Mouse (Mus musculus) c-Kit-positive CD71-positive TER-119-negative erythroid progenitor cells, embryonic 14.5 days (primary cell): ENCODE results near the gene Mnd1.

Experiments
- DNase-seq: peaks from one replicate; pipeline ENCODE4 v3.0.0-alpha.2; 2013; ENCODE audit warnings: low read depth

Mnd1 gene

DNA sequence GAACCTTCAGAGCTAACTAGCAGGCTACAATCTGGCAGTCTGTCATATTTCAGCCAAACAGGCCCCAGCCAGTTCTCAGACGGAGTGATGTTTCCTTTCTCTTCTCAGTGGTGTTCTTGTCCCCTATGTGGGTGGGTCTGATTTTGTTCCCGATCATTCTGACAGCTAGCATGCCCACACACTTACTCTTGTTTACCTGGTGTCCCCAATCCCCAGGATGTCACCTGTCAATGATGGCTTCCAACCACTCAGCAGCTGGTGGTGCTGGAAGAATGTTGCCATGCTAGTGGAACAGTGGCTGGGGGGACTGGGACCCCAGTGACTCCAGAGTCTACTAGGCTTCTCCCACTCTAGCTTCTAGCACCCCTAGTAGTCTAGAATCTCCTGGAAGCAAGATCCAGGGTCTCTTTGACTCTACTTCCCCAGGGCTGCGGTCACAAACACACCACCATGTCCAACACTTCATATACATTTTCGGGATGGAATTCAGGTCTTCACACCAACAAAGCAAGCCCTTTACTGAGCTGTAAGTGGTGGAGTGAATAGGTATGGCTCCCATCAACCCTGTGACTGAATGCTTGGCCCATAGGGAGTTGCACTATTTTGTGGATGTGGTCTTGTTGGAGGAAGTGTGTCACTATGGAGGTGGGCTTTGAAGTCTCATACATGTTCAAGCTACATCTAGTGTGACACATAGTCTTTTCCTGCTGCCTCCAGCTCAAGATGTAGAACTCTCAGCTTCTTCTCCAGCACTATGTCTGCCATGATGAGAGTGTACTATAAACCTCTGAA lies 2.2 kb upstream of the Mnd1 start:
- no peak for DNase-seq

DNA sequence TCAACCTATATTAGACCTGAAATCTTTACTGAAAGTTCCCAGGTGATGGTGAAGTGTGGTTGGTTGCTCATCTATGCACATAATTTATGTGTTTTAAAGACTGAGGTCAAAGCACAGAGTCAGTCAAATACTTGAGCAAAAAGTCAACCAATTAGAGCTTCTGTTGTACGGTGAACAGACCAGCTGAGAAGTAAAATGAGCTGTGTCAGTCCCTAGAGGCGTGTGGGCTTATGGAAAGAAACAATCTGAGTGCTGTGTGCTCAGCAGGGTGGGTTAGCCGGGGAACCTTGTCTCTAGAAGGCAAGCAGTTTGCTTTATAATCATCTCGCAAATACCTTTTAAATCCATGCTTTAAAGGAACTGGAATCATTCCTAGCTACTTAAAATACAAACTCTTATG lies 1.4 kb upstream of the Mnd1 start:
- DNase-seq: no peak

DNA sequence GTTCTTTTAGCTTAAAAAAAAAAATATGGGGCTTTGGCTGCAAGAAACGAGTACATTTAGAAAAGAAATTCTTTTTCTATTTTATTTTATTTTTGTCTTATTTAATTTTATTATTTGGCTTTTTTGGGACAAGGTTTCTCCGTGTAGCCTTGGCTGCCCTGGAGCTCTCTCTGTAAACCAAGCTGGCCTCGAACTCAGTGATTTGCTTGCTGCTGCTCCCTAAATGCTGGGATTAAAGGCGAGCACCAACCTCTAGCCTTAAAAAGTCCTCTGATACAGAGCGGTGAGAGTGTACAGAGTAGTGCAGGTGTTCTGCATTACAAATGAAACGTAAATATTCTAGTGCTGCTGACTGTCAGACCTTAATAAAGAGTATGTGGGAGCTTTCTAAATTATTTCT lies 519 bp upstream of the Mnd1 start:
- no peak for DNase-seq

DNA sequence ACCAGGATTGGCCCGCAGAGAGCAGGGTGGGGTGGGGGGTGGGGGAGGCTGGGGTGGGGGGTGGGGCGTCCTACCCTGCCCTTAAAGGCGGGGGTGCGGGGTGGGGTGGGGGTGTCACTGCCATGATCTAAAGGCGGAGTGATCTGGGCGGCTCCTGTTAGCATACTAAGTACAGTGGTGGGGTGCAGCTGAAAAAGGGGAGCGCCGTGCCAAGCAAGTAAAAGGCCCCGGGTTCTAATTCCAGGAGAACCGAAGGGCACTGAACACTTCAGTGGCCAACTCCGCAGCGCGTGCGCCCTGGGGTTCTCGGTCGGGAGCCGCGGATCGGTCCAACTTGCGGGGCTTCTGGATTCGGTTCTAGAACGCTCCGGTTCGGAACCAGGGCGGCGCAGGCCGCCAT lies 440 bp downstream of the Mnd1 start:
- peak; percentile 59 for DNase-seq

DNA sequence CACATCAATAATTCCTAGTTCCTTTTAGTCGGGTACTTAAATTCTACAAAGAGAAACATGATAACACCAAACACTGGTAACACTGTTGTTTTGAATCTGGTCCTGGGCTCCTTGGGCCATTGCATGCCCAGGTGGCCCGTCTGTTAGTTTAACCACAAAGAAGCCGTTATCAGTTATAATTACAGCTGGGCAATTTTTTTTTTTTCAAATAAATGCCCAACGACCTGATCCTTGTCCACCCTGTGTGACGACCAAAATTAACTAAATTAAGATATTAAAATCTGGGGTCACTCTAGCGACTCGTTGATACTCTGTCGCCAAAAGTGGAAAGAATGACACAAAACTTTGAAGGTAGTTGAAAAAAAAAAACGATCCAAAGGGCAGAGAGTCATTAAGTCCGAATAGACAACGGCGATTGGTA lies 855 bp downstream of the Mnd1 start:
- peak; percentile 27 for DNase-seq

DNA sequence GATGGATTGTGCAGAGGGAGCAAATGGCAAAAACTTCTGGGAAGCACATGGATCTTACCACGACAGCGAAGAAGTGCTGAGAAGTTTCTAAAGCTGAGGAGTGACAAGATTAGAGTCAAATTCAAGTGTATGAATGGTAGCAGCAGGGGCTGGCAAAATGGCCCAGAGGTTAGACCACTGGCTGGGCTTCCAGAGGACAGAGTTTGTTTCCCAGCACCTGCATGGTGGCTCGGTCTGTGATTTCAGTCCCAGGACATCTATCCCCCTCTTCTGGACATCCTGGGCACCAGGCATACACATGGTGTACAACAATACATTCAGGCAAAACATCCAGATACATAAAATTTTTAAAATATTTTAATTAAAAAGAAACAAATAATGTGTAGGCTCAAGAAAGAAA lies 5.8 kb downstream of the Mnd1 start:
- no peak for DNase-seq

DNA sequence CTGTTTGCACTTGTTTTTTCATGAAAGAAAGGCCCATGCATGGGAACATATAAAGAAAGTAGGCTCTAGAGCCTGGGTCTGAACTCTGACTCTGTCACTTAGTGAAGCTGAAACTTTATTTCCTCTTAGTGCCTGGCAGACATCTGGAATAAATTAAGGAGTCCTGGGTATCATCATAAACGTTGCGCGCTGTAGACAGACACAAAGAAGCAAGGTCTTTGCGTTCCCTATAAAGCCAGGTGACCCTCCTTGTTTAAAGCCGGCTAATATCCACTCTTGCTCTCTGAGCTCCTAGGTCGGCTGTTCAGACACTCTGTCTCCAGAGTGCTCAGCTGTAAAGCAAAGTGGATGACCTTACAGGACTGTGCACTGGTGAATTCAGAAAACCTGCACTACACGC lies 14.6 kb downstream of the Mnd1 start:
- no peak for DNase-seq

DNA sequence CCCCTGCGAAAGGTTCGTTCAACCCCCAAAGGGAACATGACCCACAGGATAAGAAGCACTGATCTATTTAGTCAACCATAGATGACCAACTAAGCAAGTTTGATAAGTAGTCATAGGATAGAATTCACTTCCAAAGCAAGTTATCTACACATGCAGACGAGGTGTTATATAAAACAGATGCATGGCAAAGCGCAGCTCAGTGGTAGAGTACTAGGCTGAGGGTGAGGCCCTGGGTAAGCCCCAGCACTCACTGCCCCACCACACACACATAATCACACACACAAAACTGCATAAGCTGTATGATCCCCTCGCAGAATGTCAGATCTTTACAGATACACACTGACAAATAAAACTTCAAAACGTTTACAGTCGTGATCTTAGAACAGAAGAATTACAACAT lies 19.1 kb downstream of the Mnd1 start:
- peak; percentile 20 for DNase-seq

DNA sequence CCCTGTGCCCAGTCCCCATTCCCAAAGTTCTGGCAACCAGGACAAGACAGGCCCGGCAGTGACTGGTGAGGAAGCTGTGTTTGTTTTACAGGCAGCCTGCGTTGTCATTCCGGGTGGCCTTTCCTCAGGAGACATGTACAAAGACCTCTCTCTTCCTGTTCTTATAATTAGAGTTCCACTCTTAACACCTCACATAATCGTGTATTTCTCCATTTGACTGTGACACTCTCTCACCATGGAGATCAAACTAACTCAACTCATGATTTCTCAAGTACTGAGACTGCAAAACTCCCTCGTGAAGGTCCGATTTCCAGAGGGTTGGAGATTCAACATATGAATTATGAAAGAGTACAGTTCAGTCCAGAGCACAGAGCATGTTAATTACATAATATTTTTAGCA lies 19.7 kb downstream of the Mnd1 start:
- DNase-seq: peak; percentile 7

DNA sequence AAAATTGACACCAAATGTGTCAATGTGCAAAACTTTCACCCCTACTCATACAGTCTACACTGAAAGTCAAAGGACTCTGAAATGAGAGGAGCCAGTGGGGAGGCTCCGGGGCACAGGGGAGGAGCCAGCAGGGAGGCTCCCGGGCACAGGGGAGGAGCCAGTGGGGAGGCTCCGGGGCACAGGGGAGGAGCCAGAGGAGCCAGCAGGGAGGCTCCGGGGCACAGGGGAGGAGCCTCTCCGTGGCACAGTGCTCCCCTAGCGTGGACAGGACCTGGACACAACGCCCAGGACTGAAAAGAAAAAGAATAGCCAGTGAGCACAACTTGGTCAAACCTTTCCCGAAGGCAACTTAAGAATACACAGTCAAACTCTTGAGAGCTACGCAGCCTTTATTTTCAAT lies 20.2 kb downstream of the Mnd1 start:
- peak; percentile 71 for DNase-seq

DNA sequence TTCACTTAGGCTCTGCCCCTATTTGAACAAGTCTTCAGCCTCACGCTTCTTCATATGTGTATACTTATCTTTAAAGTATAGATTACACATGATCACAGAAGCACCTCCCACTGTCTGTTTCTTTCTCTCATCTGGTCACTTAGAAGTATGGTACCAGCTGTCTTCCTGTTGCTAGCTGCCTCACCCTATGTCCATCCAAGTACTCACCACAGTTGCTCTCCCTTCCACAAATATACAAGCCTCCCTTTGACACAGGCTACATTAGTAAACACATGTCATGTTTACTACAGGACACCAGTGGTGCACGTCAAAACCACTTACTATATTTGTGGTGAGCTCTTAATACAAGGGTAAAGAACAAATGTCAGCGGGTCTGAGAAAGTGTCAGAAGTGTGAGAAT lies 24.2 kb downstream of the Mnd1 start:
- DNase-seq: no peak

DNA sequence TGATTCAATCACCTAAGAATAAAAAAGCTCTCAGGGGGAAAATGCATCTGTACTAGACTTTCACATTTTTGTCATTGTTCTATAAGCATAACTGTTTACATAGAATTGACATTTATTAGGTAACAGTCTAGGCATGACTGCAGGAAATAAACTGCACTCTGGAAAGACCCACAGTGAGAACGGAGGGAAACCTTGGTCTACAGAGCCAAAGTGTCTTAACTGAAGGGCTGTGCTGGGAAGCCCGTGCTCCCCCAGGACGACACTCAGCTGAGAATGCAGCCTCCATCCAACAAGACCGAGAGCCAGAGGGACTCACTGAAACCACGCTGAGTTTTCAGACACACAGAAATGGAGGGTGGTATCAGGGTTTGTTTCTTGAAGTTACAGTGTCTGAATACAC lies 24.8 kb downstream of the Mnd1 start:
- no peak for DNase-seq

DNA sequence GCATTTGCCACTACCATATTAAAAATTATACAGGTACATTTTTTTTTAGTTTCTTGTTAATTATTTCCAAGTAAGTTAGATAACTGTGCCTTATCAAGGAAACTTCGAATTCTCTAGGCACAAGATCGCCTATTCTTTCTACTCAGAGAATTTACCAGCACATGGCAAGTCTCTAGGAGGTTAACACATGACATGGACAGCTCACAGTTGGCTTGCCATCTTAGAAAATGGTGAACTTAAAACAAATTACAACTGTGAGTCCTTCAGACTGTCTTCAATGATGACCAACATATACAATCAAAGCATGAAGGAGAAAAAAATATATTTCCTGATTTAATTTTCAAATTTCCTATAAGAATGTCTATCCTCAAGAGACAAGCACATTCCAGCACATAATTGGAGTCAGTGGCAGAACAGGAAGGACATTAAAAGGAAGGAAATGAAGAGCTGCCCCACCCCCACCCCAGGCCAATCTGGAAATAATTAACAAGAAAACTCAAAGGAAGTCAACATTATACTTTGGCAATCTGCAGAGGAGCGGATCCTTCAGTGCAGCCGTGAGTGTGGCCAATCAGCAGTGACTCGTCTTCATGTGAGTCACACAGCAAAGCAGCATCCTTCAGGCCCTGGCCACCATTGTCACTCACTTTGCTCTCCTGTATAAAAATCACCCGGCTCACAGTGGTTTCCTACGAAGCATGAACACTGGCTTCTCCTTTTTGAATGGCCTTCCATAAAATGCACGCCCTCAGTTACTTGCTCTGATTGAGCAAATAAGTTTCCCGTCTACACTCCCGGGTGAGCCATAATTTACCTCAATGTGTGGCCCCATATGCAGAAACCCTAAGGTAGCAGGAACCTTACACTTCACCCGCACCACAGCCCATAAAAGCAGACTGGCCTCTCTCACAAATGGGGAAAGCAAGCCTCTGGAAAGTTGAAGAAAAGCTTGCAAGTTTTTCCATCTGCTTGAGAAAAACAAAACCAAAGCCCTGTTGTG lies 26.4 kb downstream of the Mnd1 start:
- no peak for DNase-seq

DNA sequence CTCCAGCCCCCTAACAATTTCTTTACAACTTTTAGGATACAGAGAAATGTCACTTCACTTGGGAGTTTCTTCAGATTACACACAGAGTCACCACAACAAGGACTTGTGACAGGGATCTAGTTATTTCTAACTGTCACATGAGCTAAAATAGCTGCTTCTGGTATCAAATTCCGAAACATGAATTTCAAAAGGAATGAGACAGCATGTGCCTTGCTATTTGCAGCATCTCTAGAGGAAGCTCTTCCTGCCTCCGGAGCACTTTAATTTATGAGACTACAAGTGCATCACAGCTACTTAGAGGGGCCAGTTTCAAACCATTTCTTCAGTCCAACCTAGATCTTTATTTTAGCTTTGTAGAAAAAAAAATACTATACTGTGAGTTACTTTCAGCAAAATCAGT lies 28.2 kb downstream of the Mnd1 start:
- DNase-seq: no peak

DNA sequence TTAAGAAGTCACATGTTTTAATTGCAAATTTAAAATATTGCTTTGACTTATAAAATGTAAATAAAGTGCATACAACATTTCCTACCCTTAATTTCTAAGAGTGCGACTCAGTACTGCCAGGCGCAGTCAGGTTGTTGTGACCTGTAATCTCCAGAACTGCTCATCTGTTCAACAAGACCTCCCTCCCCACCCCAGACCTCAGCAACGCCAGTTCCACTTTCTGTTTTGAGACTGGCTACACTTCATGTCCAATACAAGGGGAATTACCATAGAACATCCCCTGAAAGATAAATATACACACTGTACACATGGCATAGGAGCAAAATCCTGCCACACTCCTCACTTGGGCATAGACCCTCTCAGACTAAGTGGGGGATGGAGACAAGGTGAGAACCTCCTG lies 28.9 kb downstream of the Mnd1 start:
- no peak for DNase-seq

DNA sequence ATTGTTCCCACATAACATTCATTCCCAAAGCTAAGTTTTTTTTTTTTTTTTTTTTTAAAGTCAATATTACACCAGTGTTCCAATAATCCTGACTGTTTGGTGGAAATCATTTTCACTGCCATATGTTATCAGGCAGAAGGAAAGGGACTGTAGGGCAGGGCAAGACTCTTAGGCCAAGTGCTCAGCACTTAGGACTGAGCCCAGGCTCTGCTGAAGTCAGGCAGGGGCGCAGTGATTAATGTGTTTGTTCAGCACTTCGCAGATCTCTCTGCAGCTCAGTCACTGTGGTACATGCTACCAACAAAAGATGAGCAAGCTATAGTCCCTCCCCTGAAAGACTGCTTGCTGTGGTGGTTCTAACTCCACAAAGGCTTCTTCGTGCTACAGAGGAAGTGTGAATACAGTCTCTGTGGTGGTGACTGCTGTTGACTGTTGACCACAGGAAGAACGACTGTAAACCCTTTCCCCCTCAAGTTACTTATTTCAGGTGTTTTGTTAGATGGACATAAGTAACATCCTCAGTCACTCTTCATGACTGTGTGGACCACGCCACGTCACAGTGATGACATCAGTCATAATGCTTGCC lies 29.8 kb downstream of the Mnd1 start:
- DNase-seq: no peak

DNA sequence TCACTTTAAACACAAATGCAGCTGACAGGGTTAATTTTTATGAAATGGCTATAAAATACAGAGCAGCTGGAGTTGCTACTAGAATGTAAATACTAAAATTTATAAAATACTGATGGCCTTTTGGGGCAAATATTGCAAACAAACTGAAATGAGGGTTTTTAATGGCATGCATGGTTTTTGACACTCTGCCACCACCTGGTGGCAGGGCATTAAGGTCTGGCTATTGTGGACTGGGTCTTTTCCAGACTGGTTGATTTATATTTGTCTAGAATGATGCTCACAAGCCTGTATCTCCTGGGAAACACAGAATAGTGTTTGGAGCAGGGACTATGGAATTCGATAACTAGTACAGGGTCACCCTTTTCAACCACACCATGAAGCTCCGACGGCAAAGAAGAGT lies 32.1 kb downstream of the Mnd1 start:
- peak; percentile 17 for DNase-seq

DNA sequence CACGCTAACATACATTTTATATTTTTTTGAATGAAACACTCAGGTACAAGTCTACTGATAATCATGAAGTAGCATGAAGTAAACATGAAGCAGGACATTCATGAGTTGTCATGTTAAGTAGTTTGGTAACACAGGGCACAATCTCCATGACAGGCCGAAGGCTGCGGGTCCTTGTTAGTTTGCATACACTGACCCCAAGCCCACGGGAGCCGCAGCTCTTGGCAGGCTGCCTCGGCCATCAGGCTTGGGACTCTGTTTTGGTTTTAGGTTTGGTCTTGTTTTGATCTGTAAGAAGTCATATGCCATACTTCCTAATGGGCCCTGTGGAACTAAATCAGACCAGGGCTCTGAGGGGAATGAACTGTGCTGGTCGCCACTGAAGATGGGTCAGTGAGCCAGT lies 36.9 kb downstream of the Mnd1 start:
- no peak for DNase-seq

DNA sequence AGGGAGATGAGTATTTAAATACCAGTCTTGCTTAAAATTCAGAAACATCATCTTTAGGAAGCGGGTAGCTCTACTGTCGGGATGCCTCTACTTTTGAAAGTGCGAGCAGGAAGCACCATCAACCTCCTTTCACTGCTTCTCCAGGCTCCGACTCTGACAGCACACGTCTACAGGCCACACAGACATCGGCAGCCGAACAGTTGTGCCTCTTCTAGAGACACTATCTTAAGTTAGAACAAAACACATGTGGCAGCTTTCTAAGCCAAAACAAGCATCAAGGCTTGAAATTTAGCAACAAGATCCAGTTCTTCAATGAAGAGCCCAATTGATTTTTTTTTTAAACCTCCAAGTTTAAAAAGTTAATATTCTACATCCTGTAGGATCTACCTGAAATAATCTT lies 37.4 kb downstream of the Mnd1 start:
- DNase-seq: no peak

DNA sequence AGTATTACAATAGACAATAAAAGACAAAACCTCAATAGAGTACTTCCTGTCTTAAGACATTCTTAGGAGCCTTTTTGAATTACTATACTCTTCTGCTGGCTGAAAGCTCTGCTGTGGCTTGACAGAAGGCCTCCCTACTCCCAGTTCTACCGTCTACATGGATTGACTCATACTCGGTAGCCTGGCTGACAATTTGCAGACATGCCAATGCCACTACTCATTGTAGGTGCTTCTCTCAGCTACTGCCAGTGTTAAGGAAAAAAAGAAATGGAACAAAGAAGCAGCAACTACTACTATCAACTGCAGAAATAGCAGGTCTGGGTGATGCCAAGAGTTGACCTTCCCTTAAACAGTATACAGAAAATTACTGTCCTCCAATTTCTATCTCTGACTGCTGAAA lies 47.0 kb downstream of the Mnd1 start:
- DNase-seq: no peak

DNA sequence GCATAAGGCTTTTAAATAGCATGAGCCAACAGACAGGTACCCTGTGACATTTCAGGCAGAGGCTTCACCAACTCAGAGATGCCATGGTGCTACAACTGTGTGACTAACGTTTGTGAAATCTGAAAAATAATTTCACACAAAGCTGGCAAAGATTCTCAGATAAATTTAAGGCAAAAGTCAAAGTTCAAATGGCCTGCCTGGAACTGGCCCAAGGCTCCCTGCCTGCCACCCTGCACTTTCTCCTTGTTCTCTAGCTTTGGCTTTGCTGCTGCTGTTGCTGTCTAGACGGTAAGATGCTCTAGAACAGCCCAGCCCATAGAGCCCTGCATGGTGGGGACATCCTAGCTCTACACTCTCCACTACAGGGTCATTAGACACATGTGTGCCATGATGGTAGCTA lies 49.5 kb downstream of the Mnd1 start:
- DNase-seq: no peak

DNA sequence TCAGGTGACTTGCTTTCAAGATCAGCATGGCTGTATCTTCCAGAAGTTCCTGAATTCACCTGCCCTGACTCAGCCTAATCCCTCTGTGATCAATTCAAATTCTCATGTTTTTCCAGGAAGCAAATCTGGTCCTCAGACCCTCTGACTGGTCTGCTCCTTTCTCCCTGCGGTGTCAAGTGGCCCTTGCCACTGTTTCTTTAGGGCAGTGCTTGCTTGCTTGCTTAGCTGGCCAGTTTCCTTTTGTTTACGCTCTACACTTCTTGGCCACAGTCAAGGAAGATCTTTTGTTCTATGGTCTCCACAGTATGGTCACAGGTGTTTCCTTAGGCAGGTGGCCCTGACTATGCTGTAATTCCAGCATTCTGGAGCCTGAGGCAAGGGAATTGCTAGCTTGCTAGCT lies 52.0 kb downstream of the Mnd1 start:
- DNase-seq: no peak

DNA sequence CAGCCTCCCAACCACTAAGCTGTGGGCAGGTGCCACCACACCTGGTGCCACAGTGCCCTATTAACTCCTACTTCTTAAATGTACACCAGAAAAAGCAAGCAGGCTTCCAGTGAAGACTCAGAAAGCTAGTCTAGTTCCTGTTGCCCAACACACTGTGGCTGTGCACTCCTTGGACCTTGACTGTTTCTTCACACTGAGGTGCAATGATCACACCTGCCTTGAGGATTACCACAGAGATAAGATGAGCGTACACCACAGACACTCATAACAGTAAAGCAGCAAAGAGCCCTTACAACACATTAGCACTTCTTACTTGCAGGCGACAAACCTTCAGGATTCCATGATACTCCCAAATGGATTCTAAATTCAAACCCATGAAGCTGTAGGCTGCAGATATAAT lies 62.7 kb downstream of the Mnd1 start:
- DNase-seq: no peak
